ENCODE assay signal across 8 mouse cellular contexts in genomic region chr6:134921014-134921694, GRCm38 (mm10). TPM values are rescaled to one million over a fixed set of nuclear protein-coding genes. Genes with fewer than 3 reads are reported as not detected.
DNase-seq lines count a peak whose midpoint lies in the region; ATAC-seq and TF ChIP-seq lines count a peak whose summit lies in the region.

No protein-coding gene starts in this region.

- no peaks in the 10 kb centered on the region for H3K9me3 ChIP-seq in limb, embryonic 12.5 days
- H3K9me3 ChIP-seq in midbrain, embryonic 11.5 days (ENCODE audit: control insufficient read depth, low read length): no peaks in the 10 kb centered on the region

- H3K27me3 ChIP-seq in limb, embryonic 12.5 days: peaks cover 4% of the 10 kb centered on the region; the same call in 1 of the 2 replicates
- no peaks in the 10 kb centered on the region for H3K27me3 ChIP-seq in midbrain, embryonic 11.5 days (ENCODE audit: control insufficient read depth, insufficient read depth, low read length)

- intact Hi-C loops in gastrocnemius, adult 2 months (cut with DNase I): loop anchor here (10.0 kb wide), 1 partner anchor 276 kb away; no protein-coding TSS in a partner anchor

- peaks cover 48% of the 10 kb centered on the region for H3K4me1 ChIP-seq in limb, embryonic 12.5 days (replicated peaks)
- peaks cover 34% of the 10 kb centered on the region for H3K4me1 ChIP-seq in midbrain, embryonic 11.5 days (ENCODE audit: control insufficient read depth, insufficient read depth, low read length)

- TF ChIP-seq CTCF in gastrocnemius, adult 2 months (IDR thresholded peaks at IDR 0.05): peak; percentile 35

- H3K4me3 ChIP-seq in gastrocnemius, adult 2 months: peak overlapping the region; percentile 88
- peak overlapping the region; percentile 83 for H3K4me3 ChIP-seq in limb, embryonic 12.5 days (replicated peaks)
- H3K4me3 ChIP-seq in midbrain, embryonic 11.5 days (ENCODE audit: low read depth, low read length): peak overlapping the region; percentile 71

- DNase-seq in ovary, postnatal 10 days (ENCODE audit: low spot score): peak; percentile 26
- no peak for DNase-seq in ovary, postnatal 14 days (ENCODE audit: low spot score)
- DNase-seq in cerebellum, postnatal 25 days: peak; percentile 87 to 88
- DNase-seq in gastrocnemius, adult 2 months: peak; percentile 78
- DNase-seq in midbrain, embryonic 11.5 days (ENCODE audit: low spot score, missing footprints): peak; percentile 92
- DNase-seq in spleen, postnatal 14 days (ENCODE audit: low spot score in 2 of 2): peak; percentile 26 to 46

- H3K36me3 ChIP-seq in limb, embryonic 12.5 days: peaks cover 19% of the 10 kb centered on the region; the same call in 1 of the 2 replicates
- no peaks in the 10 kb centered on the region for H3K36me3 ChIP-seq in midbrain, embryonic 11.5 days (ENCODE audit: control insufficient read depth, insufficient read depth, low read length)

- H3K4me2 ChIP-seq in limb, embryonic 12.5 days: peak overlapping the region; percentile 93
- H3K4me2 ChIP-seq in midbrain, embryonic 11.5 days: peak overlapping the region; percentile 82

- peak; percentile 25 for ATAC-seq in inflammation-experienced regulatory T-cells, adult 6 months
- no peak for ATAC-seq in limb, embryonic 12.5 days (ENCODE audit: insufficient number of reproducible peaks, insufficient read depth, low FRiP score, low TSS enrichment, low read depth)
- ATAC-seq in midbrain, embryonic 11.5 days (ENCODE audit: low FRiP score): no peak

- under 1% methylated on average over 32 of the region's 32 CpGs for WGBS in limb, embryonic 12.5 days
- under 1% methylated on average over 32 of the region's 32 CpGs for WGBS in midbrain, embryonic 11.5 days

- peak overlapping the region; percentile 92 for H3K9ac ChIP-seq in limb, embryonic 12.5 days (replicated peaks)
- peak overlapping the region; percentile 79 for H3K9ac ChIP-seq in midbrain, embryonic 11.5 days (ENCODE audit: low read length)

- H3K27ac ChIP-seq in gastrocnemius, adult 2 months: peak overlapping the region; percentile 100
- peak overlapping the region; percentile 97 for H3K27ac ChIP-seq in limb, embryonic 12.5 days
- peak overlapping the region; percentile 89 for H3K27ac ChIP-seq in midbrain, embryonic 11.5 days (ENCODE audit: low read depth, low read length)

RNA-seq across cellular contexts. Expression of gene Cdkn1b, which starts 1.0 kb away (rescaled TPM):
- 10 to 100 TPM; 36.1 to 41.8 TPM for total RNA-seq in gastrocnemius, adult 2 months (2021)
- 10 to 100 TPM; 29.4 to 55.7 (median 51.9) TPM for polyA plus RNA-seq in inflammation-experienced regulatory T-cells, adult 6 months (2017; shearing (Covaris generic))
- 18.5 and 18.8 TPM in 2 replicates for polyA plus RNA-seq in limb, embryonic 12.5 days (2016; fragmentation: Nextera tagmentation; extraction: Ambion mirVana)
- polyA plus RNA-seq in midbrain, embryonic 11.5 days (2014; fragmentation: Nextera tagmentation; extraction: Ambion mirVana): 27.8 and 28.0 TPM in 2 replicates

RNA-seq across cellular contexts. Expression of gene Gpr19, which starts 22.8 kb away (rescaled TPM):
- 1 to 10 TPM; 4.0 to 4.1 TPM for total RNA-seq in gastrocnemius, adult 2 months (2021)
- polyA plus RNA-seq in inflammation-experienced regulatory T-cells, adult 6 months (2017; shearing (Covaris generic)): 1 to 10 TPM; 5.7 to 9.1 (median 6.8) TPM
- polyA plus RNA-seq in limb, embryonic 12.5 days (2016; fragmentation: Nextera tagmentation; extraction: Ambion mirVana): 8.3 and 8.6 TPM in 2 replicates
- 35.3 and 36.9 TPM in 2 replicates for polyA plus RNA-seq in midbrain, embryonic 11.5 days (2014; fragmentation: Nextera tagmentation; extraction: Ambion mirVana)
